Mouse (Mus musculus) left cerebral cortex, postnatal 4 days (tissue): ENCODE data around the gene Tmem165. TPM values are rescaled to one million over a fixed set of nuclear protein-coding genes. Genes with fewer than 3 reads are reported as not detected.

Experiments used
- DNase-seq: peaks from one replicate; pipeline ENCODE4 v3.0.0-alpha.2; 2022
- intact Hi-C: fragments of 180-260 bp; cut with DNase I; formaldehyde crosslinking; loops from one replicate; pipeline ENCODE4 v1.15.1; 2025
- total RNA-seq, 2 experiments: library from RNA; stranded (reverse); gene quantifications; 2 replicates each; pipeline ENCODE4 v1.2.3; 2021

Gene Tmem165
- total RNA-seq, 2 experiments from 2014 or later = 47.1 to 47.4 TPM

DNA sequence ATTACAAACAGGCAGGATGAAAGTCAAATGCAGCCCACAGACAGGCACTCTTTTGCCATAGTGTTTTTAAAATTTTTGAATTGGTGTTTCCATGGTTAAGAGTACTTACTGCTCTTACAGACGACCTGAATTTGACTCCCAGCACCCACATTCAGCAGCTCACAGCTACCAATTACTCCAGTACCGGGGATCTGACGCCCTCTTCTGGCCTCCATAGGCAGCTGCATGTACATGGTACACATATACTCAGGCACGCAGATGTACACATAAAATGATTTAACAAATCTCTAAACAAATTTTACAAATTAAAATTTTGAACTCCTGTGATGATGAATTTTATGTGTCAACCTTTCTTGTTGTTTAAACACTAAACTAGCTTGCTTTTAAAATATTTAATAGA lies 13.2 kb upstream of the Tmem165 start:
- DNase-seq = no peak
- intact Hi-C loops = no loop called here

- intact Hi-C loops = no loop called here
- DNase-seq = no peak
Measured at GRCm38 (mm10) chr5:76171039-76171438, 12.6 kb upstream of the Tmem165 start.

DNA sequence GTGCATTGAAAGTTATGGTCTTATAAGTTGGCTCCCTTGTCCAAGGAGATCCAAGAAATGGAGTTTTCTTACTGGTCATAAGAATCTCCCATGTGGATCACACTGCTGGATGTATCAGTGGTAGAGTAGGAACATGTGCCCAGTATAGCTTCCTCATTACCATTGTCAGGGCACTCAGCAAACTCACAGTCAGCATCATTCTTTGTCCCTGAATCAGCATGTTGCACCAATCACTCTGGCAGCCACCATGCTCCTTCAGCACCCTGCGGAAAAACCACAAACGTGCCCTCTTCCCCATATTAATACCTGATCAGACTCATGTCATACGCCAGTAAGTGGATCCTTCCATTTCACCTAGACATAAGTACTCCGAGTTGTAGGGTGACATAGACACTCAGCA lies 8.6 kb upstream of the Tmem165 start:
- intact Hi-C loops = no loop called here
- no peak for DNase-seq

DNA sequence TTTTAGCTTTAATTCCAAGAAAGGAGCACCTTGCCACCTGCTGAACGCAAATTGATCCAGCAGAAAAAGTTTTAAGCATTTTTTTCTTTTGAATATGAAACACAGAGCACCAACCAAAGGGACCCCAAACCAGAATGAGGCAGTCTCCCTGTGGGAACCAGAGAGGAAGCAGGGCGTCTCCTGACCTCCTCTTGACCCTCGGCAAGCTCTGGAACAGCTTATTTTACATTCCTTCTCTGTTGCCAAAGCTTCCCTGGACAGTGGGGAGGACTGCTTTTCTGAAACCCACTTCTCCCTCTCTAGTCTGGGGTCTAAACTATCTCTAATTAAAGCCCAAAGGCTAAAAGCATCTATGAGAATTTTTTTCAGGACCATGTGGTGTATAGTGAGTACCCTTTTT lies 7.3 kb upstream of the Tmem165 start:
- intact Hi-C loops = no loop called here
- no peak for DNase-seq

- intact Hi-C loops = no loop called here
- no peak for DNase-seq
Measured at GRCm38 (mm10) chr5:76176841-76177240, 6.8 kb upstream of the Tmem165 start.

DNA sequence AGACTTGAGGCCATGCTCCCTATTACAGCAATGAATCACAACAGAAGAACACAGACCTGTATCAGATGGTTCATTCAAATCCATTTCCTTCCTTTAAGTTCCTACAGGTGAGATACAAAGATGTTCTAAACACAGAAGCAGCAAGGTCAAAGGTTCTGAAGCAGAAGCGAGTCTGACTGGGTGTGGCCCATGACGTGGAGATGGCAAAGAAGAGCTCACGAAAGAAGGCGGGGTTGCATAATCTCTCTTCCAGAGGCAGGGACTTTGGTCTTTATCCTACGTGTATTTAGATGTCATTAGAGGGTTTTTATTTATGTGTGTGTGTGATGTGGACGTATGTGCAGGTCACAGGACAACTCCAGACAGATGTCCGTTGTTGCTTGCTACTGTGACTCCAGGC lies 6.0 kb upstream of the Tmem165 start:
- no peak for DNase-seq
- intact Hi-C loops = no loop called here

DNA sequence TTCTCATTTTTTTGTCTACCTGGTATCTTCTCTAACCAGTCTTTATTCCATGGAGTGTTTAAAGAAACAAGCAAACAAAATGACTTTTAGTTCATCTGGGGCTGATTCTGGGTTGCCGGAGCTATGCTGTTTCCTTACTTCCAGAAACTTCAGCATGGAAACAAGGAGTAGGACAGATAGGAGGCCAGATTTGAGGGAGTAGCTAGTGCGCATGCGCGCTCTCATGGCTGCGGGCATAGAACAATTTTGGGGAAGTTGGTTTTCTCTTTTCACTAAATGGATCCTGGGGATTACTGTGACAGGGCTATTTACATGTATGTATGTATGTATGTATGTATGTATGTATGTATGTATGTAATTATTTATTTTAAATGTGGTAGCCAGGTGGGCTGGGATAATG lies 4.5 kb upstream of the Tmem165 start:
- no peak for DNase-seq
- intact Hi-C loops = no loop called here

GRCm38 (mm10) chr5:76179791-76180190 lies 3.9 kb upstream of the Tmem165 start:
- no peak for DNase-seq
- intact Hi-C loops = no loop called here

GRCm38 (mm10) chr5:76182326-76182725 lies 1.4 kb upstream of the Tmem165 start:
- intact Hi-C loops = no loop called here
- peak; percentile 8 for DNase-seq

DNA sequence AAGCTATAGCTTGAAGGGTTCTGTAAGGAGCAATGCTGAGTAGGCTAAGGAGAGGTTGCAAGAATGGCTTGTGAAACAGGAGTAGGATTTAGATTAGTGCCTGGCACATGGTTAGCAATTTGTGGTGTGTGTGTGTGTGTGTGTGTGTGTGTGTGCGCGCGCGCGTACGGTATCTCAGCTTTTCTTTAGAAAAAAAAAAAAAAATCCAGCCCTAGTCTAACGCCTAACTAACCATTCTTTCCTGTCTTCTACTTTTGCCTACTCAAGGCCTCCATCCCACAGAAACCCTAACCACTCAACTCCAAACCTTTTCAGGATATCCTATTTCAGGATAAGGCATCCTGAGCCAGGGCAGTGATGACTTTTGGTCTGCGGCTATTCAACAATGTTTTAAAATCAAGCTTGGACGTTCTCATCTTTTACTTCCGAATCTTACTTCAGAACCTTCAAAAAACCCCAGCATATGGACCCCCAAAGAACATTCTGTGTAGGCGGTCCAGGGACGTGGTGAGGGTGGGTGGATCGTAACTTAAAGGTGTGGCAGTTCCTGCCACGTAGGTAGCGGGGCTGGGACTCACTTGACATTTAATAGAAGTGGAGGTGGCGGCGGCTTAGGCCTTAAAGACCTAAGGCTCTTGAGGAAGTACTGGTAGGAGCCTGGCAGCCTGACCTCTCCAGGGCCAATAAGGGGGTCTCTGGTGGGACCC lies 484 bp upstream of the Tmem165 start:
- DNase-seq = no peak
- intact Hi-C loops = no loop called here

GRCm38 (mm10) chr5:76184286-76185080 lies 803 bp downstream of the Tmem165 start:
- intact Hi-C loops = no loop called here
- DNase-seq = peak; percentile 76

GRCm38 (mm10) chr5:76187885-76188284 lies 4.2 kb downstream of the Tmem165 start:
- DNase-seq = no peak
- intact Hi-C loops = no loop called here

DNA sequence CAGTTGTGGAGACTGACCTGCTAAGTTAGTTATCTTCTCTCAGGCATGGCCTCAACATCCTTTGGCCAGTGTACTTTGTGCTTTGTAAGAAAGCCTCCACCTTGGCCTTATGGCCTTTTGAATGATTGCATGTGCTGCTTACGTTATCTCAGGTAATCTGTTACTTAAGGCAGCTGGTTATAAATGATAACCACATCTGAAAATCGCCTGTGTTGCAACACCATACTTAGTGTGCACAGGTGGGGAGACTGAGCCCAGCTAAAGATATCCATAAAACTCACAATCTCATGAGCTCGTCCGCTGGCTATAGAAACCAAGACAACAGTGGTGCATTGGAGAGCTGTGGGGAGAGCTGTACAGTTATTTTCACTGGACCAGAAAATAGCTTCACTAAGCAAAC lies 6.9 kb downstream of the Tmem165 start:
- intact Hi-C loops = no loop called here
- DNase-seq = no peak

DNA sequence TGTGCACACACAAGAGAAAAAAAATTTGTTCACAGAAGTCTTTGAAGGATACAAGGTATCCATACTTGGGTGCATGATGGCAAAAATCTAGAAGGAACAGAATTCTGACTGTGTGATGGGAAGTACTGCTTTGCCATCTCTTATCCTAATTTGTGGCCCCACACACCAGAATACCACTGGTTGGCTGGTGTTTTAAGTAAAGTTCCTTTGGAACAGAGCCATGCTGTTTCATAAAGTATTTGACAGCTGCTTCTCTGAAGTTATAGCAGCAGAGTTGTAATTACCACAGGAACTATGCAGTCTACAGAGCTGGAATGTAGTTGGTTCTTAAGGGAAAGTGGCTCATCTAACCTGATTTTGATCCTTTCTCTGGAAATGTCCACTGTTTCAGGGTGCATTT lies 9.4 kb downstream of the Tmem165 start:
- no peak for DNase-seq
- intact Hi-C loops = no loop called here

DNA sequence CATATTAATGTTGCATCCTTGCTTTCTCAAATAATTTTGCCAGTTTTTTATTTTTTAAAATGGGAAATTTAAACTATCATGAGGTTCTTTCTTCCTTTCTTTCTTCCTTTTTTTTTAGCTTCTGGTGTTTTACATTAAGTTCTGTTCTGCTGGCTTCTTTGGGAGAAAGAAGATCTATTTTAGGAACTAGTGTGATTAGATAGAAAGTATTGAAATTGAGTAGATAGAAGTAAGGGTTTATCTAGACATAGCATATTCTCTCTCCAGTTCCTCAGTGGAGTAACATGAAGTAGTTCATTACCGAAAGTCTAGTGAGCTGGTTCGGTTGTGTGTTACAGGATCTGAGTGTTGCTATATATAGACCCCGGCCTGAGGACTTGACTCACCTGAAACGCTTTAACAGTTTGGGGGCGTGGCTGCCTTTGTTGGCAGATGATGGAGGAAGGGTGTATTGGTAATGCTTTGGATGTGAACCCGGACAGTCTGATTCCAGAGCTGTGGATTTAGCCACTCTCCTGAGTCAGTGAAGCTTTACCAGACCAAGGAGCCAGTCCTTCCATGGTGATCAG lies 10.8 kb downstream of the Tmem165 start:
- intact Hi-C loops = no loop called here
- no peak for DNase-seq

DNA sequence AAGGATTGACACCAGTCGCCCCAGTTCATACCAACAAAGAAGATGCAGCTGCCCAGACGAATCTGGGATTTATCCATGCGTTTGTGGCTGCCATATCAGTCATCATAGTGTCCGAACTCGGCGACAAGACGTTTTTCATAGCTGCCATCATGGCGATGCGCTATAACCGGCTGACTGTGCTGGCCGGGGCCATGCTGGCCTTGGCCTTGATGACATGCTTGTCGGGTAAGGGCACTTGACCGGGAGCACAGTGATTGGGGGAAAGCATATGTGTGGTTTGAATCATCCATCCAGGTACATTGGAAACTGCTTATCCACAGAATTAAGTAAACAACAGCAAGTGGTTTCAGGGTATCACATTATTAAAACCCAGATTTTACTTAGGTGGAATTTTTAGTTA lies 15.7 kb downstream of the Tmem165 start:
- intact Hi-C loops = no loop called here
- DNase-seq = no peak

- intact Hi-C loops = no loop called here
- DNase-seq = no peak
Measured at GRCm38 (mm10) chr5:76203171-76203570, 19.5 kb downstream of the Tmem165 start.

GRCm38 (mm10) chr5:76205886-76206285 lies 22.2 kb downstream of the Tmem165 start:
- intact Hi-C loops = no loop called here
- DNase-seq = no peak

GRCm38 (mm10) chr5:76208066-76208465 lies 24.4 kb downstream of the Tmem165 start:
- intact Hi-C loops = no loop called here
- no peak for DNase-seq

DNA sequence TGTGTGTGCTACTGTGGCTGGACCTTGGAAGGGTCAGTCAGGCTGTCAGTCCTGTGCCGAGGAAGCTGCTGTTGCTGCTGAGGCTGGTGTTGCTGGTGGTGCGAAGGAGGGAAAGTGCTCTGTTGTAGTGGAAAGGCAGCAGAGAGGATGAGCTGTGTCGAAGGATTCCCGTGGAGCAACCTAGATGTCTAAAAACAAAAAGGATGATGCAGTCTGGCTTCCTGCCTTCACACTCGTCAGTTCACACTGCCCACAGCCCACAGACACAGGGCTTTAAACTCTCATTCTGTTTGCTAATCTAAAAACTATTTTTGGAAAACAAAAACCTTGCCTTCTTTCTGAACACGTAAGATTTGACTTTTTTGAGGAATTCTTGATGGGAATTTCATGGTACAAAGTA lies 33.0 kb downstream of the Tmem165 start:
- intact Hi-C loops = no loop called here

DNA sequence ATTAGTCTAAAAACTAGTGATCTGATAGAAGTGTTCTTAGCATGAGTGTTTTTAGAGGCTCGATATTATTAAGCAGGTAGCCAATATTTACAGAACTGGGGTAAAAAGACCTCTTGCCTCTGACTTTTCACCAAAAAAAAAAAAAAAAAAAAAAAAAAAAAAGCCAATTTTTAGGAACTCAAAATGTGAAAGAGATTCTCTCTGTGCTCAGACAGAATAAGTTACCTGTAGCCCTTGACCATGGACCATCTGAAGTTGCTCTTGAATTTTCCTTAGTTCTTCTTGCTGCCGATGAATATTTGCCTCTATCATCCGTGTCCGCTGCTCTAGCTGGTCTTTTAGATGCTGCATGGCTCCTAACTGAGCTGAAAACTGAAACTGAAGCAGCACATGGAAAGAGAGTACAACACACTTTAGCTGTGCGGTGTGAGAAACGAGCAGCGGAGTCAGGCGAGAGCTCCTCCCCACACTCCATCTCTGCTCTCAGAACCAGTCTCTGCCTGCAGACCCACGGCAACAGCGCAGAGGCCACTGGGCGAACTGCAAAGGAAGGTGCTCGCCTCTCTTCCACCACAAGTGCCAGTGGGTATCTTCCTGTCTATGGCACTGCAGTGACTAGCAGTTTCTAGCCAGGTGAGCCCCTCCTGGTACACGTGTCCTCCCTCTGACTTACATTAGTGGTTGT lies 47.6 kb downstream of the Tmem165 start:
- intact Hi-C loops = no loop called here
- DNase-seq = no peak

More for the DNA sequence above, 33.0 kb downstream of the Tmem165 start:
- DNase-seq = no peak
